Mouse (Mus musculus): ENCODE measurements at regions not wholly inside any gene's neighbourhood (a gene's known extent, or its start where the extent isn't known, plus 50 kb on each side); places are given as distances from the start of the nearest gene placed in this dataset.

DNA sequence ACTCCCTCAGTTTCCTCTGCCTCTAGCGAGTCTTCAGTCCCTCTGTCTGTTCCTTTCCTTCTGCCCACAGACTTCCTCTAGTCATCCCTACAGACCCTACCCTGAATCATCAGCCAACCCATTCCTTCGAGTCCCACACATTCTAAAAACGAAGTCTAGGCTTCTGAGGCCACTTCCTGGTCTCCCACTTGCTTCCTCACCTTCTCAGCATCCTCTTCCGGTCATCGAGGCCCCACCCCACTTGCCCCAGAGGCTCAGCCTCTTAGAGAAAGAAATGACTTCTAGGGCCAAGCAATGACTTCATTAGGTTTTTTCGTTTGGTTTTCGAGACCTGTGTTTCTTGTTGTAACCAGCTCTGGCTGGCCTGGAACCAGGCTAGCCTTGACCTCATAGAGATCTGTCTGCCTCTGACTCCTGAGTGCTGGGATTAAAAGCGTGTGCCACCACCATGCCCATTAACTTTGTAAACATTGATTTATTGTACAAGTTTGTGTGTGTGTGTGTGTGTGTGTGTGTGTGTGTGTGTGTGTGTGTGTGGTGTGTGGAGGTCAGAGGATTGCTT lies 57.4 kb upstream of the 1600014C23Rik start:
- no peak for DNase-seq (ENCODE audit: low spot score)

DNA sequence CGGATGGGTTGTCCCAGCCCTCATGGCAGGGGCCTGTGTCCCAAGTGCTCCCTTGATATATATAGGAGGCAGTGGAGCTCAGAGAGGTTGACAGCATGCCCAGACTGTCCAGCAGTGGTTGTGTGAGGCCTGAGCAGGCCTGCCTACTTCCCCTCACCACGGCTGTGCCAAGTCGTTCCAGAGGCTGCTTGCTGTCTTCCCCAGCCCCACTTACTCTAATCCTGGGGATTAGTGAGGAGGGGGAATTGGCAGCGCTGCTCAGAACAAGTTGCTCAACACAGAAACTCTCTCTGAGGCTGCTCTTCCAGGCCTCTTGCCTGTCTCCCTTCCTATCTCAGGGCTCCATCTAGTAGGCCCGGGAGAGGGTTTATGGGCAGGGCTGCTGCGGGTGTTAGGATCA lies 56.1 kb upstream of the 1600014C23Rik start:
- no peak for DNase-seq (ENCODE audit: low spot score)

DNA sequence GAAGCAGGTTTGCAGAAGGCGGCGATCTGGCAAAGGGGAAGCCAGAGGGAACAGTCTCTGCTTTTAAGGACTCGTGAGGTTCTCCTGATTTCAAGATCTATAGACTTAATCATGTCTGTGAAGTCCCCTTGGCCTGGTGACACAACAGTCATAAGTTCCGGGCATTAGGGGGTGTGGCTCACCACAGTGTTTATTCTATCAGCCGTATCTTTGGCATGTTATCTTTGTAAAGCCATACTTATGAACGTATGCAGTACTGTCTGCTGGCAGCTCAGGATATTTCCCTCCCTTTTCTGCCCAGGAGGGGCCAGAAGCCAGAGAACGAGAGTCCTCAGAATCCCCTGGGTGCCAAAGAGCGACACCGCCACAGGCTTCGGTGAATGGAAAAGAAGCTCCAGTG lies 51.3 kb upstream of the 1600014C23Rik start:
- DNase-seq (ENCODE audit: low spot score), result no peak

DNA sequence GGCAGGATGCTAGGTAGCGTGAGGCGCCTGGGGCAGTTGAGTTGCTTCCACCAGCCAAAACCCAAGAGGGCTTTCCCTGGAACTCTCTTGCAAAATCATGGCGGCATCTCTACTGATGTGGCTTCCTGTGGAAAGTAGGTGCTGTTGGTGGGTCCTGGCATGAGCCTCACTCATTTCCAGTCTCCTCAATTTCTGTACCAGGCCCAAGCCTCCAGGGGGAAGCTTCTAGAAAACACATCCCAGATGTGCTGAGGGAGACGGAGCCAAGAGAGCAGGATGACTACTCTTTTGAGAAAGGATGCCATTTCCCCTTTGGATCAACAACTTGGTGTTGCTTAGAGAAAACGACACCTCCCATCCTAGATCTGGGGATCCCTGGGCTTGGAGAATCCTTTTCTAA lies 50.9 kb upstream of the 1600014C23Rik start:
- no peak for DNase-seq (ENCODE audit: low spot score)

Data from ovary, adult 18-20 months (tissue).